Mouse (Mus musculus) heart, adult 8-10 months (tissue): ENCODE results near the gene Plekho1. TPM values are rescaled to one million over a fixed set of nuclear protein-coding genes. Genes with fewer than 3 reads are reported as not detected.
"Not testable (repeated sequence)": the region's sequence is repeated elsewhere in the genome, so short reads cannot be mapped to it uniquely, and the experiment has no call there.

Source experiments
- DNase-seq: peaks from one replicate; pipeline ENCODE4 v3.0.0; 2022; ENCODE audit warnings: low spot score
- total RNA-seq, 4 experiments: library from RNA; stranded (reverse); gene quantifications; 2 replicates each; pipeline ENCODE4 v1.2.4; 2022

The Plekho1 gene
- total RNA-seq, result 10 to 100 TPM; 55.7 to 68.3 (median 61.1) TPM

GRCm38 (mm10) chr3:95995802-95996428 lies at the start of gene Plekho1:
Gene Plekho1, minus strand, starts transcription at chr3:95996001.
- DNase-seq, result no peak

GRCm38 (mm10) chr3:96044559-96044958 lies 48.8 kb upstream of the Plekho1 start:
- DNase-seq, result not testable (repeated sequence)

- DNase-seq, result peak; percentile 36
These were observed 47.3 kb upstream of the Plekho1 start for GRCm38 (mm10) chr3:96043104-96043503.

- DNase-seq, result no peak
These were observed 45.3 kb upstream of the Plekho1 start for GRCm38 (mm10) chr3:96041079-96041478.

- no peak for DNase-seq
These were observed 44.8 kb upstream of the Plekho1 start for GRCm38 (mm10) chr3:96040663-96041006.

GRCm38 (mm10) chr3:96039857-96040662 lies 44.3 kb upstream of the Plekho1 start:
- no peak for DNase-seq

- no peak for DNase-seq
These were observed 43.0 kb upstream of the Plekho1 start for GRCm38 (mm10) chr3:96038851-96039250.

GRCm38 (mm10) chr3:96038156-96038555 lies 42.4 kb upstream of the Plekho1 start:
- DNase-seq, result no peak

- DNase-seq, result no peak
These were observed 41.0 kb upstream of the Plekho1 start for GRCm38 (mm10) chr3:96036796-96037195.

GRCm38 (mm10) chr3:96033046-96033445 lies 37.2 kb upstream of the Plekho1 start:
- no peak for DNase-seq

- DNase-seq, result no peak
These were observed 36.8 kb upstream of the Plekho1 start for GRCm38 (mm10) chr3:96032652-96033017.

- DNase-seq, result no peak
These were observed 36.3 kb upstream of the Plekho1 start for GRCm38 (mm10) chr3:96031991-96032651.

GRCm38 (mm10) chr3:96029766-96030165 lies 34.0 kb upstream of the Plekho1 start:
- no peak for DNase-seq

- DNase-seq, result peak; percentile 31
These were observed 33.5 kb upstream of the Plekho1 start for GRCm38 (mm10) chr3:96029336-96029735.

GRCm38 (mm10) chr3:96027875-96028274 lies 32.1 kb upstream of the Plekho1 start:
- DNase-seq, result no peak

GRCm38 (mm10) chr3:96027145-96027544 lies 31.3 kb upstream of the Plekho1 start:
- DNase-seq, result no peak

GRCm38 (mm10) chr3:96021421-96022128 lies 25.8 kb upstream of the Plekho1 start:
- DNase-seq, result no peak

- DNase-seq, result no peak
These were observed 24.9 kb upstream of the Plekho1 start for GRCm38 (mm10) chr3:96020735-96021134.

- DNase-seq, result no peak
These were observed 21.7 kb upstream of the Plekho1 start for GRCm38 (mm10) chr3:96017461-96017860.

- no peak for DNase-seq
These were observed 20.6 kb upstream of the Plekho1 start for GRCm38 (mm10) chr3:96016257-96016889.

GRCm38 (mm10) chr3:96015681-96016080 lies 19.9 kb upstream of the Plekho1 start:
- DNase-seq, result no peak

GRCm38 (mm10) chr3:96012805-96013204 lies 17.0 kb upstream of the Plekho1 start:
- no peak for DNase-seq
